Mouse (Mus musculus) hindbrain, postnatal 0 days (tissue): Measurements from ENCODE around the gene Coro7. TPM values are rescaled to one million over a fixed set of nuclear protein-coding genes. Genes with fewer than 3 reads are reported as not detected.

ENCODE experiments used
- ATAC-seq: fragments of 200-750 bp; cut with Nextera tagmentation; 2 replicates; pipeline ENCODE4 v1.8.0; 2017; ENCODE audit warnings: mild to moderate bottlenecking, moderate TSS enrichment, moderate library complexity
- DNase-seq: peaks from one replicate; pipeline ENCODE4 v3.0.0-alpha.2; 2015; ENCODE audit warnings: low spot score
- H3K27ac ChIP-seq: fragments of 300-500 bp; sonication (generic); 2 replicates; pipeline ENCODE4 v1.5.1; 2014; ENCODE audit warnings: mild to moderate bottlenecking
- H3K27me3 ChIP-seq: fragments of 300-500 bp; sonication (generic); 2 replicates; pipeline ENCODE4 v1.6.1; 2014; ENCODE audit warnings: low read length, mixed read lengths; ENCODE audit not compliant: insufficient read depth
- H3K36me3 ChIP-seq: fragments of 300-500 bp; sonication (generic); 2 replicates; pipeline ENCODE4 v1.6.1; 2014; ENCODE audit warnings: low read length, mixed read lengths; ENCODE audit not compliant: insufficient read depth
- H3K4me1 ChIP-seq: fragments of 300-500 bp; sonication (generic); 2 replicates; pipeline ENCODE4 v1.6.1; 2014; ENCODE audit warnings: antibody characterized with exemption, low read length, mixed read lengths; ENCODE audit not compliant: insufficient read depth
- H3K4me2 ChIP-seq: fragments of 300-500 bp; sonication (generic); 2 replicates; pipeline ENCODE4 v1.6.1; 2014; ENCODE audit warnings: low read depth, mild to moderate bottlenecking, low read length, moderate library complexity, mixed read lengths
- H3K4me3 ChIP-seq: fragments of 300-500 bp; sonication (generic); 2 replicates; pipeline ENCODE4 v1.5.1; 2014; ENCODE audit warnings: low read length
- H3K9ac ChIP-seq: fragments of 300-500 bp; sonication (generic); replicated peaks from 2 replicates; pipeline ENCODE4 v1.6.1; 2014; ENCODE audit warnings: mild to moderate bottlenecking, low read length, moderate library complexity, mixed read lengths
- H3K9me3 ChIP-seq: fragments of 300-500 bp; sonication (generic); 2 replicates; pipeline ENCODE4 v1.6.1; 2016; ENCODE audit warnings: low read length, mixed read lengths
- CTCF ChIP-seq: IDR thresholded peaks from 2 replicates; pipeline ENCODE4 v1.5.1; 2016; ENCODE audit warnings: antibody characterized with exemption, control low read depth, low read depth
- WGBS: fragments of 180-500 bp; shearing (Covaris S2); extraction: QIAGEN DNeasy Blood & Tissue Kit; methylation state at CpG from one replicate; pipeline ENCODE4 v1.1.7; 2014; 5-methylcytosine and 5-hydroxymethylcytosine counted together
- polyA plus RNA-seq: library from polyadenylated mRNA; unstranded; fragments of >200 nt; fragmentation: Nextera tagmentation; extraction: Ambion mirVana; gene quantifications from 2 replicates; pipeline ENCODE4 v1.2.1, GENCODE M21; 2015
- total RNA-seq: library from RNA; depleted of rRNA; stranded (reverse); fragments of >200 nt; gene quantifications from 2 replicates; pipeline ENCODE4 v1.2.3, GENCODE M21; 2014; rRNA removed

Coro7 gene
- total RNA-seq (41.4 and 43.3 TPM in 2 replicates), polyA plus RNA-seq (29.1 and 30.2 TPM in 2 replicates)

DNA sequence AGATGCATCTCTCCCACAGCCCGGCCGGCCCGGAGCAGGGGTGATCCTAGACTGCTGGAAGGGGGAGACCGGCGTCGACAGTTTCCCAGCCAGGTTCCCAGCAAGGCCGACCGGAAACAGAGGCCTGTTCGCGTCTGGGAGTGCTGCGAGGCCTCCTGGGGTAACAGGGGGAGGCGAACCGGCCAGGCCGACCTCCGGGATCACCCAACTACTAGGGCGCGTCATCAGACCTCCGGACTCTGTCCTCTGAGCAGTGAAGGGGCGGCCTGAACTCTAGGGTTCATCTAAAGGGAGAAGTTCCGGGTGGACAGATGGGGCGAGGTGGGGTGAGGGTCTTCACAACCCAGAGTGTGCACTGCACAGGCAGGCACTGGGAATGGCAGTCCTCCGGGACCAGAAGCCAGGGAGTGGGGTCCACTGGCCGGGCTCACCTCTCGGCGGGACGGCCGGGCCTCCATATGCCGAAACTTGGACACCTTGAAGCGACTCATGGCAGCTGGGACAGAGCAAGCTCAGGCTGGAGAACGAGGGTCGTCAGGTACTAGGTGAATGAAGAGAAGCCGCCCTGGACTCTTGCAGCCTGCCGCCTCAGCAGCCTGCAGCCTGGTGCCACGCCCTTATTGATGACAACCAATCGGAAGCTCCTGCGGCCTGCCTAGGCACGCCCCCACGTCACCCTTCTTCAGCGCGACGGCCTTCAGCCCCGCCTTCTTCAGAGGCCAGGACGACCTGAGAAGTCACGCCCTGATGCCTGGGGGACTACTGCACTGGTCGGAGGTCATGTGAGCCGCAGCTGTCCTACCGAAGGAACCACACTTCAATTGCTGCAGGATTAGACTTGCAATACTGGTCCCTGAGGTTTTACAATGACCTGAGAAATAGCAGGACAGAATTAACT, at the start of gene Coro7:
Coro7 (minus strand) TSS at position 657 of the 898 bp plus-strand sequence.
- 2% methylated on average over 47 of the region's 47 CpGs for WGBS
- peak within 1 kb of the TSS; percentile 81 for H3K4me2 ChIP-seq
- DNase-seq, result peak; percentile 93
- H3K4me1 ChIP-seq, result peaks cover 4% of the 10 kb centered on the region
- peak; percentile 90 for ATAC-seq
- H3K9ac ChIP-seq, result peak within 1 kb of the TSS; percentile 66
- peaks cover 15% of the 10 kb centered on the region for H3K36me3 ChIP-seq
- no peaks in the 10 kb centered on the region for H3K27me3 ChIP-seq
- no peaks in the 10 kb centered on the region for H3K9me3 ChIP-seq
- H3K4me3 ChIP-seq, result peak within 1 kb of the TSS; percentile 62
- TF ChIP-seq CTCF, result 0 out of 2 replicates have a peak, but pooled peaks have one; percentile 1
- H3K27ac ChIP-seq, result peak within 1 kb of the TSS; percentile 52

DNA sequence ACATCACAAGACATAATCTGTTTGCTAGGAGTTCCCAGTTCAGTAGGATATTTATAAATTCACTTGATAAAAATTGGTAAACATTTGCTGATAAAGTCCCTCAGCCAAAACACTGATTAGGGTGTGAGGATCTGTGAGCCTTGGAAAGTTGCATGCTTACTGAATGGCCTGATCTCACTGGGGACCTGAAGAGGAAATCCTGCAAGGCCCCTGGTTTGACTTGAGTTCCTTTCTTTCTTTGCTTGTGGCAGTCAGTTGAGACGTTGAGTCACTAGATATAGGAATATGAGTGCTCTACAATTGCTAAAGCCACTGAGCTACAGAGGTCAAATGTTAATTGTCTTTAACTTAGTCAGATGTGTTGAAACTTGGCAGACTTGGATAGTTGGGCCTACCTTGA, 48.4 kb upstream of the Coro7 start:
- no peak overlapping the region for H3K27ac ChIP-seq
- ATAC-seq (no peak), DNase-seq (no peak)
- TF ChIP-seq CTCF, result no peak
- H3K36me3 ChIP-seq, result no peaks in the 10 kb centered on the region
- WGBS, result 71% methylated on average over 1 of the region's 1 CpGs
- H3K27me3 ChIP-seq, result no peaks in the 10 kb centered on the region
- no peak overlapping the region for H3K4me3 ChIP-seq
- H3K4me1 ChIP-seq, result no peaks in the 10 kb centered on the region
- H3K9ac ChIP-seq, result no peak overlapping the region
- H3K4me2 ChIP-seq, result no peak overlapping the region
- no peaks in the 10 kb centered on the region for H3K9me3 ChIP-seq

DNA sequence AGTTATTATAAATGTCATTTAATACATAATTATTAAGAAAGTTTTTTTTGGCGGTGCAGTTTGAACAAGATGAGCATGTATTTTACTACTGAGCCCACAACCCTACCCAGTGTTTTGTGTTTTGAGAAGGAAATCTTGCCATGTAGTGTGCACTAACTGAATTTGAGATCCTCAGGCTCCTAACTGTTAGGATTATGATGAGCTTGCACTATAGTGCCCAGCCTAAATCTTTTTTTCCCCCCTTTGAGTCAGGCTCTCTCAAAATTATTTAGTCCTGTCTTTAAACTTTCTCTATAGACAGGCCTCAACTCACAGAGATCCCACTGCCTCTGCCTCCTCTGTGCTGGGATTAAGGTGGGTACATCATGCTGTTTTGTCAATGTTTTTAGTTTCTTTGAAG, 47.9 kb upstream of the Coro7 start:
- Histone ChIP-seq H3K36me3 (no peaks in the 10 kb centered on the region), H3K9ac (no peak overlapping the region), H3K27me3 (no peaks in the 10 kb centered on the region), H3K4me3 (no peak overlapping the region; the same call in 1 of the 2 replicates), H3K9me3 (no peaks in the 10 kb centered on the region), H3K4me2 (peak overlapping the region; percentile 87), H3K27ac (no peak overlapping the region), H3K4me1 (no peaks in the 10 kb centered on the region)
- DNase-seq, result no peak
- WGBS, result 95% methylated on average over 1 of the region's 1 CpGs
- no peak for TF ChIP-seq CTCF
- ATAC-seq, result no peak

DNA sequence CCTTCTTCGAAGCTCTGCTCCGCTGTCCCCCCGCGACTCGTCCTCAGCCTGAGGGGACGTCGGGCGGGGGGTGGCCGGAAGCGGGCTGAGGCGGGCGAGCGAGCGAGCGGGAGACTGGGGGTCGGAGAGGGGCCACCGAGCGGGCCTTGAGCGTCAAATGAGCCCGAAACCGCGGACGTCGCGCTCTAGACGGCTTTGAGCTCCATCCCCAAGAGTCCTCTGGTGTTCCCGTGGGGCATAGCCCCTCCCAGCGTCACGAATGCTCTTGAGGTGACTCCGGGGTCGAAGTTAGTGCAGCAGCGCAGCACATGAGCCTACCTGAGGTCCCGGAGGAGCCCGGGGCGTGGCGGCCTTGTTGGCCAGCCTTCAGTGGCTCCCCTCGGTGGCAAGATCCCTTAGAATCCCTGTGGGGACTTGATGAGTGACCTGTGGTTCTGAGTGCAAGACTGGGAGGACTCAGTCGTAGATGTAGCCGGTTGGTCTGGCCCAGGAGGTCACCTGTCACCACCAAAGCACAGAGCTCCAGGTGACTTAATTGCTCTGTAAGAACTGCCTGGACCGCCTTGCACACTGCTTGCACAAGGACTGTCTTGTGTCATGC, 47.1 kb upstream of the Coro7 start:
- ATAC-seq (no peak; the same call in 1 of the 2 replicates), DNase-seq (no peak)
- peak overlapping the region; percentile 87 for H3K4me2 ChIP-seq
- H3K4me1 ChIP-seq, result no peaks in the 10 kb centered on the region
- H3K4me3 ChIP-seq, result peak overlapping the region; percentile 91
- WGBS, result under 1% methylated on average over 39 of the region's 40 CpGs
- no peaks in the 10 kb centered on the region for H3K27me3 ChIP-seq
- no peaks in the 10 kb centered on the region for H3K36me3 ChIP-seq
- H3K9me3 ChIP-seq, result no peaks in the 10 kb centered on the region
- H3K9ac ChIP-seq, result peak overlapping the region; percentile 88
- no peak for TF ChIP-seq CTCF
- peak overlapping the region; percentile 74 for H3K27ac ChIP-seq

DNA sequence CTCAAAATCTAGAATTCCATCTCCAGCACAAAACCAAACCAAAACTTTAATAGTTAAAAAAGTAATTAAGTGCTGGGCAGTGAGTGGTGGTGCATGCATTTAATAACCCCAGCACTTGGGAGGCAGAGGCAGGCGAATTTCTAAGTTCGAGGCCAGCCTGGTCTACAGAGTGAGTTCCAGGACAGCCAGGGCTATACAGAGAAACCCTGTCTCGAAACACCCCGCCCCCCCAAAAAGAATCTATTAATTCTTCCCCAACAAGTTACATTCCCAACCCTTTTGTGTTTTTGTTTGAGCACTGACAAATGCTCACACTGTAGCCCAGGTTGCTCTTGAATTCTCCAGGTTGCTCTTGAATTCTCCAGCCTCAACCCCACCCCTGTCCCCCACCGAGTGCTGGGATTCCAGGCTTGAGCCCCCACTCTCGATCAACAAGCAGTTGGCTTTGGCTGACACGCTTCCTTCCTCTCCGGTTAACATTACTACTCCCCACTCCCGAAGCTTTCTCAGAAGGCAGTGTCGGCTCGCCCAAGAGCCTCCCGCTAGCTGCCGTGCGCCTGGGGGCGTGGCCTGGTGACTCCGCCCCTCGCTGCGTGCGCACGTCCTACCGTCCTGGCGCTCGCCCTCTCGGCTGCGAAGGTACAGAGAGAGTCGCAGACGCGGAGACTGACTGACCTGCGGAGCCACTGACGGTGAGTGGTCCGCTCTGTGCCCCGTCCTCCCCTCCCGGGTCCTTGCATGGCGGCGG, 46.4 kb upstream of the Coro7 start, which contains the start of gene Hmox2:
Hmox2 (plus strand) TSS at position 582 of the 748 bp plus-strand sequence.
- Histone ChIP-seq H3K4me2 (peak within 1 kb of the TSS; percentile 87), H3K9me3 (no peaks in the 10 kb centered on the region), H3K4me3 (peak within 1 kb of the TSS; percentile 91), H3K9ac (peak within 1 kb of the TSS; percentile 88), H3K27ac (peak within 1 kb of the TSS; percentile 74), H3K36me3 (no peaks in the 10 kb centered on the region), H3K27me3 (no peaks in the 10 kb centered on the region), H3K4me1 (no peaks in the 10 kb centered on the region)
- WGBS, result 5% methylated on average over 35 of the region's 35 CpGs
- ATAC-seq, result peak; percentile 97
- peak; percentile 95 for DNase-seq
- no peak for TF ChIP-seq CTCF

DNA sequence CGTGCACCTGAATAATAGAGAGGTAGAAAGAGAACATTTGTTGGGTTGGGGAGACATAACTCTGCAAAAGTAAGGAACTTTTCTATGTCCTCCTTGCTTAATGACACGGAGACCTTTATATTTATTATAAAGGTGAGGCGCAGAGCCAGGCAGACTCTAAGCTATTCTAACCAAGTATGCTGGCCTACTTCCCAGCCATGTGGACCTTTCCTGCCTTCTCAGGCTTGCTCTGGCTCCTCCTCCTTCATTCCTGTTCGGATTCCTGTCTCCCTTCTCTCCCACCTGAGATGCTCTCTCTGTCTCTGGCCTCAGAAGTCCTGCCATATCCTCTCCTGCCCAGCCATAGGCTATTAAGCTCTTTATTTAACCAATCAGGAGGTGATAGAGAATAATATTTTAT, 45.7 kb upstream of the Coro7 start:
- Histone ChIP-seq H3K4me1 (no peaks in the 10 kb centered on the region), H3K27me3 (no peaks in the 10 kb centered on the region), H3K36me3 (no peaks in the 10 kb centered on the region), H3K4me3 (no peak overlapping the region), H3K9me3 (no peaks in the 10 kb centered on the region), H3K27ac (no peak overlapping the region), H3K9ac (no peak overlapping the region), H3K4me2 (no peak overlapping the region)
- no peak for TF ChIP-seq CTCF
- no peak for ATAC-seq
- no peak for DNase-seq
- 75% methylated on average over 4 of the region's 4 CpGs for WGBS
